Mouse (Mus musculus) spleen, postnatal 14 days (tissue): Measurements from ENCODE around the gene Urgcp.
"Not testable (repeated sequence)": the region's sequence is repeated elsewhere in the genome, so short reads cannot be mapped to it uniquely, and the experiment has no call there.

ENCODE experiments used
- DNase-seq, 2 experiments: peaks; one replicate each; pipeline ENCODE4 v3.0.0; 2021 to 2022; ENCODE audit warnings: low spot score in 2 of 2

The Urgcp gene

GRCm38 (mm10) chr11:5761820-5762632 is at the start of gene Urgcp:
Urgcp (minus strand) TSS chr11:5762376.
- DNase-seq: peak; percentile 94 to 95

DNA sequence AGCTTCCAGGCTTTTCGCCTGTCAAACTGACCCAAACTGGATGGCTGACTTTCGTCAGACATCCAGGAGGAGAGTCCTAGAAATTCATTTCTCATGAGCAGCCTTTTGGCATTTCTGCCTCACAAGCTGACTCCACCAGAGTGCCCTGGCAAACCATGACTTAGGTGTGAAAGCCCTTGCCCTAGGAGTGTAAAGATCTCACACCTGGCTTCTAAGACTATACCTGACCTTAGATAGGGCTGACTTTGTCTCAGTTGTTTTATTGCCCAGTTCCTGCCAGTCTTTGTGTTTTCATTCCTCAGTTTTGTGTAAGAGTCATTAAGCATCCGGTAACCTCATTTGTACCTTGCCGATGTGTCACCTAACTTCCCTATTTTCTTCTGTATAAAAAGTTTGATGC is 47.3 kb upstream of the Urgcp start:
- not testable (repeated sequence) for DNase-seq

GRCm38 (mm10) chr11:5807956-5808355 is 45.8 kb upstream of the Urgcp start:
- DNase-seq: no peak

DNA sequence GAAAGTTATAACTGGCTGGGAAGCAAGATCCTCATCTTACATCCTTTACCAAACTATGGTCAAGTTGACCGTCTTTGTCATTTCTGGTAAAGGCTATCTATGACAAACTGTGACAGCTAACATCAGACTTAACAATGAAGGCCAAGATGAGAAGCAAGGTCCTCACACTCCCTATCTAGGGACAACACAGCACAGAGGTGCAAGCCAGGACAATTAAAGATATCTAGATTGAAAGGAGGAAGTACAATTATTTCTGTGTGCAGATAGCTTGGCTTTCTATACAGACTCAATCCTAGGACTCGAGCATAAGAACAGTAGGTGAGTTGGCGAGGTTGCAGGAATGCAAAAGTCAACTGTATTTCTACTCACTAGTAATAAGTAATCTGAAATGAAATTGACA is 43.5 kb upstream of the Urgcp start:
- DNase-seq: no peak

- DNase-seq: no peak
Observed at GRCm38 (mm10) chr11:5804174-5804573, 42.0 kb upstream of the Urgcp start.

- DNase-seq: no peak
Observed at GRCm38 (mm10) chr11:5803551-5803981, 41.4 kb upstream of the Urgcp start, which contains the start of gene Pgam2. Pgam2 (minus strand) TSS chr11:5803733.

DNA sequence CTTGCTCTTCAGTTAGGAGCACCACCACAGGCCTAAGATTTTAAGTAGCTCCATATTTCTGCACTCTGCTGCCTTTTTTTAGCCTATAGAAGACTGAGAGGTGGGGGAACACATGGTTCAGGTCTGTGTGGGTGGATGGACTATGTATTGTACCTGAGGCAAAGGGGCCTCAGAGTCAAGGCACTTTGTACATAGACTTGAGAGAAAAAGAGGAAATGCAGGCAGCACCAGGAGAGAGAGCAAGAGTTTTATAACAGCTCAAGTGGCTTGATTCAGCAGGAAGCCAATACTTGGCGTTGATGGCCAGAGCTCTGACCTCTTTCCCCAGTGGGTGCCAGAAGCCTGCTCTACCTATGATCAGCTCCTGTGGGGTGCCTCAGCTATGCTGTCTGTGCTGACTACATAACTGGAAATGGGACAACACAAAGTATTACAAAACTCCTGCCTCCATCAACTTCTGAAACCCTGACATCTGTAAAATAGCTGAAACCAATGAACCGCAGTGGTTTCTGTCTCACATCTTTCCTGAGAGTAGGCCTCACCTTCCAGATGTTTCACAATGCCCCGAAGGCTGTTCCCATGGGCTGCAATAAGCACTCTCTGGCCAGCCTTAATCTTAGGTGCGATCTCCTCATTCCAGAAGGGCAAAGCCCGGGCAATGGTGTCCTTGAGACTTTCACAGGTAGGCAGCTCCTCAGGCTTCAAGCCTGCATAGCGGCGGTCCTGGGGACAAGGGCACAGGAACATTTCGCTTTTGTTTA is 40.5 kb upstream of the Urgcp start:
- DNase-seq: no peak

DNA sequence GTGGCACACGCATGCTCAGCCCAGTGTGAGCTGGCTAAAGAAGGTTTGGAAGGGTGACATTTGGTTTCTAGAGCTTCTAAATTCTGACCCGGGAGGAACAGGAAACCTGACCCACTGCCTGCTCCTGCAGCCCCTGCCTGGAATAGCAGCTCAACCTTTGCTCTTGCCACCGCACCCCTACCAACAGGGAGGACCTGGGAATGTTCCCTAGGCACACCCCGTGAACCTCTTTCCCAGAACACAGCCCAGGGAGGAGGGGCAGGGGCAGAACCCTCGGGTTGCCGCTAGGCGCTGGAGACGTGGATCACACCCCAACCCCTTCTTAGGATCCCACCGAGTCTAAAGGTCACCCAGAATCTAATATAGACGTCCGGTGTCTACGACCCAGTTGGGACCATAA is 39.8 kb upstream of the Urgcp start:
- DNase-seq: no peak

GRCm38 (mm10) chr11:5801511-5801910 is 39.3 kb upstream of the Urgcp start:
- no peak for DNase-seq

GRCm38 (mm10) chr11:5799621-5800490 is 37.7 kb upstream of the Urgcp start:
- DNase-seq: no peak

DNA sequence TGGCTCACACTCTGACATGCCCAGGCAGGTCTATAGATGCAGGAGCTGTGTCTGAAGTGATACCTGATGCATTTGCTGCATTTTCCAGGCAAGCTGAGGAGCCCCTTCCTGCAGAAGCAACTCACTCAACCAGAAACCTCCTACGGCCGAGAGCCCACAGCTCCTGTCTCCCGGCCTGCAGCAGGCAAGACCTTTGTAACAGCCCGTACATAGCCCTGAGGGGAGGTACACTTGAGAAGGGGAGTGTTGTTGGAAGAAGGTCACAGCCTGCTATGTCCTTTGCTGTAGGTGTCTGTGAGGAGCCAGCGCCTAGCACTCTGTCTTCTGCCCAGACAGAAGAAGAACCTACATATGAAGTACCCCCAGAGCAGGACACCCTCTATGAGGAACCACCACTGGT is 35.8 kb upstream of the Urgcp start:
- no peak for DNase-seq

DNA sequence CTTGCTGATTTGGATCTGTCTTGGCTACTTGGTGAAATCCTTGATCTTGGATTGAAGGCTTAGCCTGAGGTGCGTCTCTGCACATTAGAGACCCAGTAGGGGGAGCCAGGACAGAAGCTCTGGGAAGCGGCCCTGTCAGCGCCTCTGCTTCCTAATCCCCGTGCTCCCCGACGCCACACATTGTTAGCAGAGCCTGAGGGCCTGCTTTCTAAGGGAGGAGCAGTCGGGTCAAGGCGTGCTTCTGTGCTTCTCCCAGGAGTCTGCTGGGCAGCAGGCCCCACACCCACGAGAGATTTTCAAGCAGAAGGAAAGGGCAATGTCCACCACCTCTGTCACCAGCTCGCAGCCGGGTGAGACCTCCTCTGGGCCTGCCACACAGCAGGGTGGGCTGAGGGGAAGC is 35.2 kb upstream of the Urgcp start:
- no peak for DNase-seq

DNA sequence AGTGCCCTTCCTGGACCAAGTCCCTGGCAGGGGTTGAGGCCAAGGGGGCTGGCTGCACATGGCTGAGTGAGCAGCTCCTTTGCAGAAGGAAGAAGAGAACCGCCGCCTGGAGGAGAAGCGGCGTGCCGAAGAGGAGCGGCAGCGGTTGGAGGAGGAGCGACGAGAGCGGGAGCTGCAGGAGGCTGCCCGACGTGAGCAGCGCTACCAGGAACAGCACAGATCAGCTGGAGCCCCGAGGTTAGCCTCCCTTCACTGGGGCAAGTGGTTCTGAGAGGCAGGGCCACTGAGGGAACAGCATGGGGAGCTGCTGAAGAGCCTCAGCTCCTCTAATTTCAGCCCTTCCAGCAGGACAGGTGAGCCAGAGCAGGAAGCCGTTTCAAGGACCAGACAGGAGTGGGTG is 34.8 kb upstream of the Urgcp start:
- DNase-seq: no peak

GRCm38 (mm10) chr11:5795706-5796105 is 33.5 kb upstream of the Urgcp start:
- no peak for DNase-seq

- DNase-seq: no peak
Observed at GRCm38 (mm10) chr11:5795290-5795689, 33.1 kb upstream of the Urgcp start.

GRCm38 (mm10) chr11:5790431-5790830 is 28.3 kb upstream of the Urgcp start:
- DNase-seq: no peak

GRCm38 (mm10) chr11:5789754-5790333 is 27.7 kb upstream of the Urgcp start:
- DNase-seq: peak in 1 of 2 experiments; percentile 26

DNA sequence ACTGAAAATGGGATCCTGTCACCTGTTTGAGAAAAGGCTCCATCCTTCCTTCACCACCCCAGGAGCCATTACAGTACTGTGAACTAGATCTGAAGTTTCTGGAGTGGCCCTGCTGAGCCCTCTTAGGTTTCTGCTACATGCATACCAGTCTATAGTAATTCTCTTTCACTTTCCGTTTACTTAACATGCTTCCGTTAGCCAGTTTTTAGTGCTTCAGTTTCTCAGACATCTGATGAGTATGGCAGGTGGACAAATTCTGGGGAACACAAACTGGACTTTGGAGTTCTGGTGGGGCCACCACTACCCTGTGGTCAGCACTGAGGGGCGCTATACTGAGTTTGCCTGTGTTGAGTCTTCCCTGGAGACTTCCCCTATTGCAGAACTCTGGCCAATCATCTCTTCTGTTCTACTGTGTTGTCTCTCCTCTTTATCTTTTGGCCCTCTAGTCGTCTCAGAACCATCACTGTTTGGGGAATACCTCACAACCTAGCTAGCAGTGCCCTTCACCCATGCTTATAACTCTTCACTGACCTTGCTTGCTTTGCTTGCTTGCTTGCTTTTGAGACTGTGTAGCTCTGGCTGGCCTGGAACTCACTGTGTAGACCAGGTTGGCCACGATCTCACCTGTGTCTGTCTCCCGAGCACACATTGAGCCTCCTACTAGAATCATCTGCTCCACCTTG is 27.0 kb upstream of the Urgcp start:
- DNase-seq: no peak

DNA sequence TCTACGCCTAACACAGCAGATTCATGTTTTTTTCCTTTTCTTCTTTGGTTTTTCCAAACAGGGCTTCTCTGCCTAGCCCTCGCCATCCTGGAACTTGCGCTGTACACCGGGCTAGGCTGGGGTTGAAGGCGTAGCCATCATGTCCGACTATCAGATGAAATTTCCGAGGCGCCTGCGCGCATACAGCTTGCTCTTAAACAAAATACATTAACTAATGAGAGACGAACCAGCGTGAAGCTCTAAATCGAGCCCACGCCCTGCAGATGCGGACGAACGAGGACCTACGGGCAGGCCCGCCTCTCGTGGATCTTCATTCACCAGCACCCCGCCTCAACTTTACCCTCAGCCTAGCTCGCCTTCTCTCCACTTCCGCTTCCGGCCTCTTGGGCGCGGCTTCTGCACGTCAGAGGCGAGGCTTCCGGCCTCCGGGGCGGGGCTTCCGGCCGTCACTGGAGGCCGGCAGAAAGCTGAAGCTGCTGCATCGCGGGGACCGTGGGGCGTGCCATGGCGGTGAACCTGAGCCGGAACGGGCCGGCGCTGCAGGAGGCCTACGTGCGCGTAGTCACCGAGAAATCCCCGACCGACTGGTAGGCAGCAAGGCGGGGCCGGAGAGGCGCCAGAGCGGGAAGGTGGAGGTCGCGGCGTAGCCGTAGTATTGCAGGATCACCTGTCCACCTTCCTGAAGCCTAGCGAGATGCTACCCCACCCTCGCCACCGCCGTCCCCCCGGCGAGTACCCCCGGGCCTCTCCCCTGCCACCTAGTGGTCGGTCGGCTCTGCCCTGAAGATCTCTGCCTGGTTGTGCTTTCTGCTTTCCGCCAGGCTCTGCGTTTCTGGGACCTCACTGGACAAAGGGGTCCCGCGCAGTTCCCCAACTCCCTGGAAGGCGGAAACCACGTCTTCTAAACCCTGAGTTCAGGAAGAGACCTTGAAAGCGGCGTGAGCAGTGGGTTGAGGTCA is 26.2 kb upstream of the Urgcp start, which contains the start of gene Dbnl:
Gene Dbnl, plus strand, starts transcription at position 433 of the 959 bp plus-strand sequence.
- peak; percentile 92 to 96 for DNase-seq

DNA sequence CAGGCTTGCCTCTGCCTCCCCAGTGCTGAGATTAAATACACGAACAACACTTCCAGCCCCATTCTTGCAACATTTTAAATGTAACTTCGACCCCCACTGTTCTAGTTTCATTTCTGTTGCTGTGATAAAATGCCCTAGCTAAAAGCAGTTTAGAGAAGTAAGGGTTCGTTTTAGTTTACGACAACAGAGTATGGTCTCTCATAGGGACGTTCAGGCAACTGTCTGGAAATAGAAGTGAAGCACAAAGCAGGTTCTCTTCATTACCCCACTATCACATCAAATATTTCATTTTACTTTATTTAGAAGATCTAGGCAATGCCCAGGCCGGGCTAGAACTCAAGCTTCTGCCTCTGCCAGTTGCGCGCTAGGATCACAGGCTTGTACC is 25.5 kb upstream of the Urgcp start:
- DNase-seq: no peak
